Mouse (Mus musculus): ENCODE measurements around the gene Acbd5.
"Not testable (repeated sequence)": the region's sequence is repeated elsewhere in the genome, so short reads cannot be mapped to it uniquely, and the experiment has no call there.

Gene Acbd5

DNA sequence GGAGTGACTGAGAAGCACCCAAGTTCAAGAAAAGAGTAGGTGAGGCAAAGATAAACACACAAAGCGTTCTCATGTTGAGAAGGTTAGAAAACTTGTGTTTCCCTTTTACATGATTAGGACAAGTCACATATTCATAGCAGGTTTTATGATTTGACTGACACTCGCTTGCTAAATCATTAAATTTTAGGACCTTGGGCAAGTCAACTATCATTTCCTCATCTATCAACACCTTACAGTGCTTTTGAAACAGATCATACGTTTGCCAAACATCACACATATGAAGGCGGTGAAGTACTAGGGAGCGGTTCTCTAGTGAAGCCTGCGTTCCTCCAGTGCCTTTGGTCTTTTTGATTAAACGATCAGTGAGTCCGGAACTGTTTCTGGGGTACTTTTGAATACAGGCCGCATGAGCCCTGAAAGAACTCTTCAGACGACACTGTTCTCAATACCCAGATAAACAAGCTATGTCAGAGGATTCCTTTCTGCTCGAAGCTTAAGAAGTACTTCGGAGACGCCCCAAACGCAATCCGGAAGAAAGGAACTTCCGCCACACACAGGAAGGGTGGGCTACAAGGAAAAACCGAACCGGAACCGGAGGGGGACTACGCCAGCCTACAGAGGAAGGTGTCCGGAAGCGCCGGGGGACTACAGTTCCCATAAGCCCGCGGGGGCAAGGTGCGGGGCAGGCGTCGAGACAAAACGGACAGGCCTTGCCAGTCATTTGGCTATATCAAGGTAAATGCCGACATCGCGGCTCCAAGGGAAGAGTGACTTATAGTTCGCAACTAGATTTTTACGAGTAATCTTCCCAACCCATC lies at the start of gene Acbd5:
TSS of gene Acbd5 (plus strand) at position 616 of the 818 bp plus-strand sequence.
- peak; percentile 96 to 99 for DNase-seq

DNA sequence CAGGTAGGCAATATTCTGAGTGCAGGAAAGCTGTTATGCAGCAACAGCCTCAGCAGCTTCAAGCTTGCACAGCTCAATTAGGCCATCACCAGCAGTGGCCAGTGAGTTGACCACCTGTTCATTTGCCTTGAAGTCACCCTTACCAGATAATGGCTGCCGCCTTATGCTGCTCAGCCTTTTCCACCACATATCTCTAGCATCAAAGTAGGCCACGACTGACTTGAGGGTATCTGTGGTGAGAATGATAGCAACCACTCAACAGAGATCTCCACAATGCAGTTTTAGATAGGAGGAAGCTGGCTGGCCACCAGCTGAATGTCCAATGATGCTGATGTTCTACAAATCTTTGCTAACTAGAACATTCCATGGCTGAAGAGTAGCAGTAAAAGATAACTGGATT lies 48.8 kb upstream of the Acbd5 start:
- DNase-seq = no peak

DNA sequence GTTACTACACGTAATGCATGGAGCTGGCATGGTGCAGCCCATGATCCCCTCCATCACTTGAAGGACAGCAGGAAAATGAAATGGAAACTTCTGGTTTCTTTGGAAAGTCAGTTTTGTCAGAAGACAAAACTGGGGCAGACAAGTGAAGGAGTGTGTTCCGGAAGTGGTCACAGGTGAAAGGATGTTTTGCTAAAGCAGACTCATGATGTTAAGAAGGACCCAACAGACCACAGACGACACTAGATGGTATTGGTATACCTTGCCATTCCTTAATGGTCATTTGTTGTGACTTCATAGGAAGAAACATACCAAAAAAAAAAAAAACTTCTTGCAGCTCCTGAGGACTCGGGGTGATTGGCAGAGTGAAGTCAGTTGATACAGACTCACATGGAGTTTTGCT lies 46.6 kb upstream of the Acbd5 start:
- DNase-seq = no peak

DNA sequence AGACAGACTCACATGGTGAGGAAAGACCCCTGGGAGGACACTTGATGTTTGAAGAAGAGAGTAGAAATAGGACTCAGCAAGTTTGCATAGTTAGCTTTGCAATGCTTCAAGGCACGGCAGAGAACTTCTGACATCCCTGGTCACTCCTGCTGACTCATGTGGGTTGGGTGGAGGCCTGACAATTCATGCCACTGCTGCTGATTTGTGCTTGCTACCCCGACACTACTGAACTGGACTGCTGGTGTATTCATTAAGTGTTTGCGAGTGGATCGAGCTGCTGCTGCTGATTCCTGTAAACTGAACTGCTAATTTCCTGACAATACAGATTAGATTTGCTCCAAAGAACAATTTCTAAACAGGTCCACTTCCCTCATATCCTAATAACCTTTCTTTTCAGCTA lies 46.2 kb upstream of the Acbd5 start:
- DNase-seq = peak in 1 of 2 experiments; percentile 49

DNA sequence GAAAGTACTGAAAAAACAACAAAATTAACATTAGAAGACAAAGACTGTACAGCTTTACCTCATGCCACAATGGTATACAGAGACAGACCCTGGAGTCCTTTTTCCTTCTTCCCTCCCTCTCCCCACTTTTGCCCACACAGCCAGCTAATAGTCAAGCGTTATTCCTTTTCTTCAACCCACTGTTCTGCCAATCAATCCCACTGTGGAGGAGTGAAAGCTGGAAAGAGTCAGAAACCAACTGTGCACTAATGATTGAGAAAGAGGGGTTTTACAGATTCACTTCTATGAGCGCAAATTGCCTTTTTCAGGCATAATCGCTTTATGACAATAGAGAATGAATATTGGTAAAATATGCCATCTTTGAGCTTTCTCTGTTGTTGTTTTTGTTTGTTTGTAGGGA lies 44.9 kb upstream of the Acbd5 start:
- no peak for DNase-seq

DNA sequence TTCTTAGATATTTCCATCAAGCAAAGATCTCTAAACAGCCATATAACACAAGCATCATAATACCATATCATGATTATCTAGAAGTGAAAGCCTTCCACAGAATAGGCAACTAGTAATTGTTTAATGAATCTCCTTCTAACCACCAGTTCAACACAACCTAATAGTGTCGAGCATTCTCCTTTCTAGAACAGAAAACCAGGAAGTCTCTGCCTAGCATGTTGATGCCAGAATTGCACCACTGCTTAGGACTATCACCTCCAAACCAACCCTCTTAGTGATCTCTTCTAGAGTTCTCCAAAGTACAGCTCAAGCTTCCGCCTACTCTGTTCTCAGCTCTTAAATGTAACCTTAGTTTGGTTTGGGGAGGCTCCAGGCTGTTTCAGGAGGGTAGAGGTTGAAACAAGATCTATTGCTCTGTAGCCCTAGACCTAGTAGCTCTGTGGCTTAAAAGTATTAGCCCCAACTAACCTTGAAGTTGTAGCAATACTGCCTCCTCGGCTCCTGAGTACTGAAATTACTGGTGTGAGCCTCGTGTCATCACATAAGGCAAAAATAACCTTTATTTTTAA lies 44.2 kb upstream of the Acbd5 start:
- DNase-seq = no peak

DNA sequence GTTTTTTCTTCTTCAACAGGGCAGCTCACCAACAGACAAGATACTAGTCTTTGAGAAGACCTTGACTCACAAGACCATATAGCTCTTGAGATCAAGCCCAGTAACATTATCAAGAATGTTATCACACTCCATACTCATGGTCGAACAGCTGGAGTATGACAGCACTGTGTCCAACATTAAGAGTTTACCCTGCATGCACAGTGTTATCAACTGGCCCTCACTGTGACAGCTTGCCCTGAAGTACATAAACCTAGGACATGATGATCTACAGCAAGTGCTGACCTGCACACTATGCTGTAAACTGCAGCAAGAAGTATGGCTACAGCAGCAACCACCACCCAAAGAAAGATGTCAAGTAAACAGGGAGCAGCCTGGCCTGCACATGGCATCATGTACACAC lies 41.6 kb upstream of the Acbd5 start:
- DNase-seq = no peak

DNA sequence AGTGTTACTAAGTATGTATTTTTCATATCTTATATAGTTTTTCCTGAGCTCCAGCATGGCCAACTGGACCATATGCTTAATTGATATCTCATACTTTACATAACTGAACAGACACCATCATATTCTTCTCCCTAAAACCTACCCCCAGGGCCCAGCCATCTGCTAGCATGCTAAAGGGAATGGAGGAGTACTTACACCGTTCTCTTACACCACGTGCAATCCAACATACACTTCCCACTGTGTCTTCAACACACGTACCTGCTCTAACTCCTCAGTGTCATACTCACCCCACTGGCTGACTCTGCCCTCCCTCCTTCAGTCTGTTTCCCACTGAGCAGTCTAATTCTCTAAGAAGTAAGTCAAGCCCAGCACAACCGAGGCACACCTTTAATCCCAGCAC lies 39.1 kb upstream of the Acbd5 start:
- no peak for DNase-seq

DNA sequence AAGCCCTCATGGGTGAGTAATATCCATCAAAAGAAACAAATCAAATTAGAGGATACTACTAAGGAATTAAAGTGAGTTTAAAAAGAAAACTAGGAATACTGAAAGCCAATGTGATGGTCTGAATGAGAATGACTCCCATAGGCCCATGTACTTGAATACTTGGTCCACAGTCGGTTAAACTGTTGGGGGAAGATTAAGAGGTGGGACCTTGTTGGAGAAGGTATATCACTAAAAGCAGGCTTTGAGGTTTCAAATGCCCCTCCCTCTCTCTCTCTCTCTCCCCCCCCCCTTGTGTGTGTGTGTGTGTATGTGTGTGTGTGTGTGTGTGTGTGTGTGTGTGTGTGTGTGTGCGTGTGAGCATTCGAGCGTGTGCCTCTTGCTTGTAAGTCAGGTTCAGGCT lies 37.3 kb upstream of the Acbd5 start:
- no peak for DNase-seq

DNA sequence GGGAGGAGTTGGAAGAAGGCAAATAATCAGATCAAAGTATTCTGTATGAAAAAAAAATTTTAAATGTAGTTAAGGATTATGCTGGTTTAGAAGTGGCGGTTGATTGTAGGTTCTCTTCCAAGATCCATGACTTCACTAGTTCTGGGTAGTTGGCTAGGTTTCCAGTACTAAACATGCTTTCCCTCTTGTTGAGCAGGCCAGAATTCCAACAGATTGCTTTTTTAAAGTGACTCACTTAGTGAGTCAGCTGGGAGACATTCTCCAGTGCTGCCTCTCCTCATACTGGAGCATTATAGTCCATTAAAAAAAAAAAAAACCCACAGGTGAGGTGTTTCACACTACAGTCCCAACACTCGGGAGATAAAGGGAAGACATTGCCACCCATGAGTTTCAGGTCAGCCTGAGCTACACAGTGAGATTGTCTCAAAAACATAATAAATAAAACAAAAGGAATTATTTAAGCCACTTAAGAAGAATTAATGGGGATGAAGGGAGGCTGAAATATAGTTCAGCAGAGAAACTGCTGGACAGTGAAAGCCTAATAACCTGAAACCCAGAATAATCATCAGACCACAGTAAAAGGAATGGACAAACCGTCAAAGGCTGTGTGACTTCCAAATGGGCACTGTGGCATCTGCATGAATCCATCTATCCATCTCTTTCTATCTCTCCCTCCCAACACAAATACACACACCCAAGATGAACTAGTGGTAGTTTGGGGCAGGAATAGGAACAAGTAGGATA lies 33.1 kb upstream of the Acbd5 start:
- DNase-seq = no peak

DNA sequence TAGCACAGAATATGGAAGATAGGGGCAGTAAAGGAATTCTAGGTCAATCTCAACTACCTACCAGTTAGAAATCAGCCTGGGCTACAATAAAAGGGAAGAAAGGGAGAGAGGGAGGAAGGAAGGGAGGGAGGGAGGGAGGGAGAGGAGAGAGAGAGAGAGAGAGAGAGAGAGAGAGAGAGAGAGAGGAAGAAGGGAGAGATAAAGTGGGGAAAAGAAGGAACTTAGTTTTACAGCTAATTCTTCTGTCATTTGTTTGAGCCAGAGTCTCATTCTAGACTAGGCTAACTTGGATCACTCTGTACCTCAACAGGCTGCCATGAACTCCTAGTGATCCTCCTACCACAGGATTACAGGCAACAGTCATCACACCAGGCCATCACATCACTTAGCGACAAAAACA lies 32.5 kb upstream of the Acbd5 start:
- DNase-seq = no peak

DNA sequence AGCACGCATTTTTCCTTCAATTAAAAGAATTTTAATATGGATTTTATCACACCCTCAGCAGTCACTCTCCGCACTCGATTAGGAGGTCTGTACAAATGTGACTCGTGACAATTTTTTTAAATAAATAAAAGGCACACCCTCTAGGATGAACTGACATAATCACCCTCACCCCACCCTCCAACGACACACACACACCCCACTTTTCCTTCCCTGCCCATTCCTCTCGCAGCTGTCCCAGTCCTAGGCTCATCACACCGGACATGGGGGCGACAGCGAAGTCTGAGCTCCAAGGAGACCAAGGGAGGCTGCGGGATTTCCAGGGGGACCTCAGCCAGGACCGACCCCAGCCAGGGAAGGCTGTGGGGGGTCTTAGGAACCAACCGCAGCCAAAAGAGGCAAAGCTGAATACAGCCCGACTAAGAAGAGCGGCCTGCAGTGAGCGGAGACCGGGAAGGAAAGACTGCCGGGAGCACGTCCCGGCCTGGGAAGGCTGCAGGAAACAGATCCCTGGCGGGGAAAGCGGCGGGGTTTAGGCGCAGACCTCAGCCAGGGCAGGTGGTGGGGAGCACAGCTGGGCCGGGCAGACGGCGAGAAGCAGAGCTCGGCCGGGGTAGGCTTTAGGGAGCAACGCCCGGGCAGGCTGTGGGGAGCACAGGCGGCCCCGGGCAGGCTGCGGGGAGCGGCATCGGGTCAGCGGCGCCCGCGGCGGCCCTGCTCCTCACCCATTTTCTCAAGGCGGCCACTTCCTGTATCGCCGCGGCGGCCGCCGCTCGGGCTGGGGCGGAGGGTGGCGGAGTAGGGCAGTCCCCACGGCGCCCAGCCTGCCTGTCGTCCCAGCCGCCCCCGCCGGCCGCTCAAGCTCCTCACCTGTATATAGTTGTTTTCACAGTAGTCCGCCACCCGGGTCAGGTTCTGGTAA lies 28.6 kb upstream of the Acbd5 start:
- peak in 1 of 2 experiments; percentile 17 for DNase-seq

DNA sequence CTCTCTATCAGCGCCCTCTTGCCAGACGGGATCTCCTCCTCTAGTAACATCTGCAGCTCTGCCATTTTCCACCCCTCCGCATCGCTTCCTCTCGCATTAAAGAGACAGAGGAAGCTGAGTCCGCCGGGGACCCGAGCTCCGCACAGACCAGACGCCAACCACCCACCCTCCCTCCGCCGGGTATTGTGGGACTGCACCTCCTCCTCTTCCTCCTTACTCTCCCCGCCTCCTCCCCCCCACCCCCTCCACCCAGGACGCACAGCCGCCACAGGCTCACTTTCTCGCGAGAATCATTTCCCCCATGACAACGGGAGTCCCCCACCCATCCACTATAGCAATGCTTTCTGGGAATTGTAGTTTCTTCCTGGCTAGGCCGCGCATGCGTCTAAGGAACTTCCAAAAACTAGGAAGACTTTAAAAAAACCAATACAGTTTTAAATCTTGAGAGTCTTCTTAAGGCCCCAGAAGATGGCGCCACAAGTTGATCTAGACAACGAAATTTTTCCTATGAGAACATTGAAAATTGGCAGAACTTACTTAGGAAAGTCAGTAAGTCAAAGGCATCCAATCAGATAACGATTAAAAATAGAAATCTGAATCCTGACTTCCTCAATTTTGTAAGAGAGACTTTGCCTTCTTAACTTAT lies 27.8 kb upstream of the Acbd5 start, which contains the start of gene Abi1:
TSS of gene Abi1 (minus strand) at position 241 of the 646 bp plus-strand sequence.
- peak; percentile 94 to 97 for DNase-seq

DNA sequence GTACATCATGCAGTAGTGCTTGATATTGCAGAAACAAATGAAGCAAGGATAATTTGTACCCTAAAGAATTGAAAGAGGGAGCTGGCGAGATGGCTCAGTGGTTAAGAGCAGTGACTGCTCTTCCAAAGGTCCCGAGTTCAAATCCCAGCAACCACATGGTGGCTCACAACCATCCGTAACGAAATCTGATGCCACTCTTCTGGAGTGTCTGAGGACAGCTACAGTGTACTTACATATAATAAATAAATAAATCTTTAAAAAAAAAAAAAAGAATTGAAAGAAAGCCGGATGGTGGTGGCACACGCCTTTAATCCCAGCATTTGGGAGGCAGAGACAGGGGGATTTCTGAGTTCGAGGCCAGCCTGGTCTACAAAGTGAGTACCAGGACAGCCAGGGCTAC lies 27.3 kb upstream of the Acbd5 start:
- DNase-seq = not testable (repeated sequence)

DNA sequence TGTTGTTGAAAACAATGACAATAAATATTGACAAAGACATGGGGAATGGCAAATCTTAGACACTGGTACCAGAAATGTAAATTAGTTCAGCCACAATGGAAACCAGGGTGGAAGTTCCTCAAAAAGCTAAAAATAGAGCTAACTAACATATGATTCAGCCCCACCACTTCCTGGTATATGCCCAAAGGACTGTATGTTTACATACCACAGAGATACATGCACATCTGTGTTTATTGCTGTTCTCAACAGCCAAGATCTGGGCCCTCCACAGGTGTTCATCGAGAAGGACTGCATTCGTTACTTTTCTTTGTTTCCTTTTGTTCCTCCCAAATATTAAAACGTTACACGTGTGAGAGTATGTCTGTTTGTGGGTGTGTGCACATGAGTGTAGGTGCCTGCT lies 26.5 kb upstream of the Acbd5 start:
- no peak for DNase-seq

DNA sequence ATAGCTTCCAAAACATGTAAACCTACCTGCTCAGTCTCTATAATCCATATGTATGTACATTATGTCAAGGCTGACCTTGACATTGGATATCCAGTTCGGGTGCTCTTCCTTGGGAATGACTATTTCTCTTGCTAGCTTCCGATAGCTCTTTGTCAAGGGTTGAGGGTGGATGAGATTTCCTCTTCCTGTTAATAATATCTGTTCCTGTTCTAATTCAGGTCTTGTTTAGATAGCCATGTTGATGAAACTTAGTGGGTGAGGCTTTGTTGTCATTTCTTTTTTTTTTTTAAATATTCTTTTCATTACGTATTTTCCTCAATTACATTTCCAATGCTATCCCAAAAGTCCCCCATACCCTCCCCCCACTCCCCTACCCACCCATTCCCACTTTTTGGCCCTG lies 25.8 kb upstream of the Acbd5 start:
- no peak for DNase-seq

DNA sequence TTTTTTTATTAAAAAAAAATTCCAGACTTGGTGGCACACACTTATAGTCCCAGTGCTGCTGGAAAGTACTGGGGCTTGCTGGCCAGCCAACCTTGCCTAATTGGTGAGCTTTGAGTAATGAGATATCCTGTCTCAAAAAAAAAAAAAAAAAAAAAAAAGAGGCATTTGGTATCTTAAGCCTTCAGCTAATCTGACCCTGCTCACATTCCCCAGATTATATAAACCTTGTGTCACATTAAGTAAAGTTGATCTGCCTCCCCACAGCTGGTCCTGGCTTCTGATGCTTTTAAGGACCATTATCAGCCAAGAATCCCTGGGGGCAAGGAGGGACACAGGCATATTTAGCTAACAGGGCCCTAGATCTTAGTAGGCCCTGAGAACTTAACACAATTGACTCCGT lies 22.3 kb upstream of the Acbd5 start:
- no peak for DNase-seq

DNA sequence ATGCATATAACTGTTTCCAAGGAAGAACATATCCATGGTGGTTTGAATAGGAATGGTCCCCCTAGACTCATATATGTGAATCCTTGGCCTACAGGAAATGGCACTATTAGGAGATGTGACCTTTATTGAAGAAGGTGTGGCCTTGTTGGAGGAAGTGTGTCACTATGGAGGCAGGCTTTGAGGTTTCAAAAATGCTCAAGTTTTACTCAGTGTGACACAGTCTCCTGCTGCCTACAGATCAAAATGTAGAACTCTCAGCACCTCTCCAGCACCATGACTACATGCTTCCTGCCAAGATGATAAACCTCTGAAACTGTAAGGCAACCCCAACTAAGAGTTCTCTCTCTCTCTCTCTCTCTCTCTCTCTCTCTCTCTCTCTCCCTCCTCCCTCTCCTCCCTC lies 20.0 kb upstream of the Acbd5 start:
- no peak for DNase-seq

DNA sequence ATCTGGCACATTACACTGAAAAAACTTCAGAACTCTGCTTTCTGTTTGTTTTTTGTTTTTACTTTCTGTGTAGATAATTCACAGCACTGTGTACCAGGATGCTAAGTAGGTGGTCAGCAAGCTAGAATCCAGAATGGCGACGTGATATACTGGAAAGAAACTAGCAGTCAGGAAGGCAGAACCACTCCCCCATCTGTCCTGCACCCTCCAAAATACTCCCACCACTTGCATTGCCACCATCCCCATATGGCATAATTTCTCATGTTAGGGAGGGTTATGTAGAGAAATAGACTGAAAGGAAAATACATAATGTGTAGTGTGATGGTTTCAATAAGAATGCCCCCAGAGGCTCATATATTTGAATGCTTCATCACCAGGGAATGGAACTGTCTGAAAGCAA lies 16.1 kb upstream of the Acbd5 start:
- DNase-seq = no peak

DNA sequence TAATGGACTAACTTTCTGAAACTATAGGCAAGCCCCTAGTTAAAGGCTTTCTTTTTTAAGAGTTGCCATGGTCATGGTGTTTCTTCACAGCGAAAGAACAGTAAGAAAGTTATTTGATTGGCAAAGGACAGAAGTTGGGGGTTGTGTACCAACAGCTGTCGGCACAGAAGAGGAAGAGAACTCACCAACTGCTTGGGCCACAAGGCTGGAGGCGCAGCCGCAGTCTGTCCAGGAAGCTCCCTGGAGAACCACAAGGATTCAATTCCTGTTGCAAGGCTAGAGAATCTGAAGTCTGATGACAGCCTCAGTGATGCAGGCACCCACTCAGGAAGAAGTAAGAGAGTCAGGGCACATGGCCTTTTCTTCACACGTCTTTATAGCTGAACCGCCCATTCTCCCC lies 15.4 kb upstream of the Acbd5 start:
- DNase-seq = no peak

DNA sequence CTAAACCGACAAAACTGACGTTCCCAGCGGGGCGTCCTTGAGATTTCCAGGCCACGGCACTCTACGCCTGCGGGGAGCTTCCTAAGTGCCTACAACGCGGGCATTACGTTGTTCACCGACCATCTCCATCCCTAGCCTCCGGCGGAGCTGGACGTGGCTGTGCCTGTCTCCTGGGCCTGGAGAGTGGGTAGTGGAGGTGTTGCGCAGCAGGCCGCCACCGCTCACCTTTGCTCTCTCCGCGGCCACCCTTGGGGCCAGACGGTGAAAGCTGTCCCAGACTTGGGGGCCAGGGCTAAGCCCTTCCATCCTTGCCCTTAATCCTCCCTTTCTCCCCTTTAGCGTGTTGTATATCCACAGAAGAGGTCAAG lies 387 bp downstream of the Acbd5 start:
- no peak for DNase-seq

Data from kidney, postnatal 25 days (tissue).